Mouse (Mus musculus): ENCODE measurements around the gene Bace1. TPM values are rescaled to one million over a fixed set of nuclear protein-coding genes. Genes with fewer than 3 reads are reported as not detected.
"Not testable (repeated sequence)": the region's sequence is repeated elsewhere in the genome, so short reads cannot be mapped to it uniquely, and the experiment has no call there.

Gene Bace1
- polyA plus RNA-seq, 1 experiment from 2014 or later, result 36.0 TPM

GRCm38 (mm10) chr9:45839982-45840300, 1.6 kb downstream of the Bace1 start:
- H3K27me3 ChIP-seq, result no peaks in the 10 kb centered on the region
- 75% methylated on average over 7 of the region's 7 CpGs for WGBS
- peak overlapping the region; percentile 90 for H3K4me3 ChIP-seq
- H3K9ac ChIP-seq, result peak overlapping the region; percentile 90
- H3K9me3 ChIP-seq, result no peaks in the 10 kb centered on the region
- H3K27ac ChIP-seq, result no peak overlapping the region
- H3K4me1 ChIP-seq, result peaks cover 30% of the 10 kb centered on the region
- no peak for ATAC-seq (ENCODE audit: low FRiP score, low read depth)
- H3K36me3 ChIP-seq, result no peaks in the 10 kb centered on the region; the same call in 1 of the 2 replicates
- peak overlapping the region; percentile 99 for H3K4me2 ChIP-seq (replicated peaks)

GRCm38 (mm10) chr9:45840331-45840730, 2.0 kb downstream of the Bace1 start:
- ATAC-seq (ENCODE audit: low FRiP score, low read depth), result no peak
- H3K9ac ChIP-seq, result peak overlapping the region; percentile 90
- no peaks in the 10 kb centered on the region for H3K27me3 ChIP-seq
- 68% methylated on average over 5 of the region's 5 CpGs for WGBS
- H3K4me3 ChIP-seq, result peak overlapping the region; percentile 90
- H3K27ac ChIP-seq, result no peak overlapping the region
- H3K36me3 ChIP-seq, result no peaks in the 10 kb centered on the region; the same call in 1 of the 2 replicates
- H3K9me3 ChIP-seq, result no peaks in the 10 kb centered on the region
- H3K4me1 ChIP-seq, result peaks cover 30% of the 10 kb centered on the region
- H3K4me2 ChIP-seq (replicated peaks), result peak overlapping the region; percentile 99

- Histone ChIP-seq H3K4me3 (no peak overlapping the region), H3K9me3 (no peaks in the 10 kb centered on the region), H3K36me3 (no peaks in the 10 kb centered on the region; the same call in 1 of the 2 replicates), H3K27me3 (no peaks in the 10 kb centered on the region), H3K27ac (no peak overlapping the region), H3K9ac (no peak overlapping the region; the same call in 1 of the 2 replicates), H3K4me1 (peaks cover 30% of the 10 kb centered on the region), H3K4me2 (replicated peaks) (no peak overlapping the region)
- WGBS, result 78% methylated on average over 6 of the region's 6 CpGs
- ATAC-seq (ENCODE audit: low FRiP score, low read depth), result no peak
These were observed 3.1 kb downstream of the Bace1 start for GRCm38 (mm10) chr9:45841458-45841857.

- no peaks in the 10 kb centered on the region for H3K9me3 ChIP-seq
- ATAC-seq (ENCODE audit: low FRiP score, low read depth), result no peak
- H3K9ac ChIP-seq, result no peak overlapping the region
- peaks cover 30% of the 10 kb centered on the region for H3K4me1 ChIP-seq
- H3K27me3 ChIP-seq, result no peaks in the 10 kb centered on the region
- H3K4me3 ChIP-seq, result no peak overlapping the region
- no peaks in the 10 kb centered on the region; the same call in 1 of the 2 replicates for H3K36me3 ChIP-seq
- H3K27ac ChIP-seq, result no peak overlapping the region
- WGBS, result 85% methylated on average over 5 of the region's 5 CpGs
- no peak overlapping the region for H3K4me2 ChIP-seq (replicated peaks)
These were observed 4.6 kb downstream of the Bace1 start for GRCm38 (mm10) chr9:45843007-45843406.

GRCm38 (mm10) chr9:45843780-45844179, 5.4 kb downstream of the Bace1 start:
- no peaks in the 10 kb centered on the region; the same call in 1 of the 2 replicates for H3K36me3 ChIP-seq
- H3K4me1 ChIP-seq, result peaks cover 30% of the 10 kb centered on the region
- WGBS, result 81% methylated on average over 1 of the region's 1 CpGs
- no peak for ATAC-seq (ENCODE audit: low FRiP score, low read depth)
- no peak overlapping the region for H3K9ac ChIP-seq
- no peak overlapping the region for H3K27ac ChIP-seq
- no peaks in the 10 kb centered on the region for H3K27me3 ChIP-seq
- no peak overlapping the region for H3K4me2 ChIP-seq (replicated peaks)
- no peaks in the 10 kb centered on the region for H3K9me3 ChIP-seq
- H3K4me3 ChIP-seq, result no peak overlapping the region

GRCm38 (mm10) chr9:45845541-45845940, 7.2 kb downstream of the Bace1 start:
- Histone ChIP-seq H3K36me3 (no peaks in the 10 kb centered on the region; the same call in 1 of the 2 replicates), H3K9me3 (no peaks in the 10 kb centered on the region), H3K27ac (no peak overlapping the region), H3K4me2 (replicated peaks) (no peak overlapping the region), H3K4me3 (no peak overlapping the region), H3K9ac (no peak overlapping the region), H3K27me3 (no peaks in the 10 kb centered on the region), H3K4me1 (peaks cover 29% of the 10 kb centered on the region)
- WGBS, result 91% methylated on average over 3 of the region's 3 CpGs
- no peak for ATAC-seq (ENCODE audit: low FRiP score, low read depth)

GRCm38 (mm10) chr9:45846176-45846575, 7.8 kb downstream of the Bace1 start:
- 83% methylated on average over 2 of the region's 2 CpGs for WGBS
- ATAC-seq (ENCODE audit: low FRiP score, low read depth); H3K27me3 ChIP-seq; H3K27ac ChIP-seq; H3K4me3 ChIP-seq; H3K9me3 ChIP-seq; H3K9ac ChIP-seq; H3K4me2 ChIP-seq (replicated peaks); H3K36me3 ChIP-seq: not testable (repeated sequence)
- H3K4me1 ChIP-seq, result peaks cover 28% of the 10 kb centered on the region

- H3K4me3 ChIP-seq, result no peak overlapping the region
- no peaks in the 10 kb centered on the region for H3K9me3 ChIP-seq
- H3K9ac ChIP-seq, result no peak overlapping the region
- ATAC-seq (ENCODE audit: low FRiP score, low read depth), result no peak
- no peak overlapping the region for H3K4me2 ChIP-seq (replicated peaks)
- peaks cover 20% of the 10 kb centered on the region for H3K4me1 ChIP-seq
- no peaks in the 10 kb centered on the region for H3K27me3 ChIP-seq
- WGBS, result 77% methylated on average over 5 of the region's 5 CpGs
- H3K27ac ChIP-seq, result no peak overlapping the region
- H3K36me3 ChIP-seq, result no peaks in the 10 kb centered on the region
These were observed 8.6 kb downstream of the Bace1 start for GRCm38 (mm10) chr9:45846891-45847460.

GRCm38 (mm10) chr9:45849528-45850408, 11.4 kb downstream of the Bace1 start:
- peak overlapping the region; percentile 40; the same call in 1 of the 2 replicates for H3K27ac ChIP-seq
- no peaks in the 10 kb centered on the region for H3K9me3 ChIP-seq
- H3K4me1 ChIP-seq, result peaks cover 20% of the 10 kb centered on the region
- H3K27me3 ChIP-seq, result no peaks in the 10 kb centered on the region
- peaks cover 13% of the 10 kb centered on the region for H3K36me3 ChIP-seq
- ATAC-seq (ENCODE audit: low FRiP score, low read depth), result peak; percentile 69; the same call in 1 of the 2 replicates
- no peak overlapping the region; the same call in 1 of the 2 replicates for H3K9ac ChIP-seq
- WGBS, result 54% methylated on average over 9 of the region's 9 CpGs
- H3K4me2 ChIP-seq (replicated peaks), result no peak overlapping the region
- H3K4me3 ChIP-seq, result no peak overlapping the region

GRCm38 (mm10) chr9:45850528-45851155, 12.3 kb downstream of the Bace1 start:
- Histone ChIP-seq H3K4me2 (replicated peaks) (no peak overlapping the region), H3K9me3 (no peaks in the 10 kb centered on the region), H3K27ac (peak overlapping the region; percentile 40; the same call in 1 of the 2 replicates), H3K9ac (peak overlapping the region; percentile 27; the same call in 1 of the 2 replicates), H3K4me1 (peaks cover 20% of the 10 kb centered on the region), H3K36me3 (peaks cover 22% of the 10 kb centered on the region), H3K27me3 (no peaks in the 10 kb centered on the region), H3K4me3 (no peak overlapping the region)
- 73% methylated on average over 8 of the region's 8 CpGs for WGBS
- ATAC-seq (ENCODE audit: low FRiP score, low read depth), result no peak

- no peak overlapping the region for H3K4me3 ChIP-seq
- H3K36me3 ChIP-seq, result peaks cover 27% of the 10 kb centered on the region
- no peaks in the 10 kb centered on the region for H3K27me3 ChIP-seq
- no peak for ATAC-seq (ENCODE audit: low FRiP score, low read depth)
- 78% methylated on average over 5 of the region's 5 CpGs for WGBS
- H3K4me2 ChIP-seq (replicated peaks), result no peak overlapping the region
- peaks cover 20% of the 10 kb centered on the region for H3K4me1 ChIP-seq
- no peak overlapping the region for H3K9ac ChIP-seq
- no peaks in the 10 kb centered on the region for H3K9me3 ChIP-seq
- H3K27ac ChIP-seq, result no peak overlapping the region
These were observed 12.9 kb downstream of the Bace1 start for GRCm38 (mm10) chr9:45851330-45851729.

- Histone ChIP-seq H3K9ac (no peak overlapping the region), H3K4me3 (no peak overlapping the region), H3K4me2 (replicated peaks) (no peak overlapping the region), H3K27ac (no peak overlapping the region), H3K36me3 (peaks cover 32% of the 10 kb centered on the region), H3K27me3 (no peaks in the 10 kb centered on the region), H3K9me3 (no peaks in the 10 kb centered on the region), H3K4me1 (peaks cover 20% of the 10 kb centered on the region)
- no peak for ATAC-seq (ENCODE audit: low FRiP score, low read depth)
- 97% methylated on average over 2 of the region's 2 CpGs for WGBS
These were observed 13.4 kb downstream of the Bace1 start for GRCm38 (mm10) chr9:45851776-45852175.

Data from limb, embryonic 13.5 days (tissue).